Comparison of ENCODE assay signal across 8 mouse cellular contexts in genomic region chr3:53041411-53042239, GRCm38 (mm10). TPM values are rescaled to one million over a fixed set of nuclear protein-coding genes. Genes with fewer than 3 reads are reported as not detected.
DNase-seq lines count a peak whose midpoint lies in the region; ATAC-seq and TF ChIP-seq lines count a peak whose summit lies in the region.

Gene Lhfp (plus strand): TSS chr3:53041528.

- peak within 1 kb of the TSS; percentile 84 for H3K4me3 ChIP-seq in E14TG2a.4 (replicated peaks; ENCODE audit: low read length)
- H3K4me3 ChIP-seq in forebrain, embryonic 13.5 days, result peak within 1 kb of the TSS; percentile 66
- H3K4me3 ChIP-seq in heart, embryonic 15.5 days, result peak within 1 kb of the TSS; percentile 87
- H3K4me3 ChIP-seq in liver, embryonic 16.5 days (ENCODE audit: low read depth, low read length), result peak within 1 kb of the TSS; percentile 57
- H3K4me3 ChIP-seq in neural tube, embryonic 14.5 days (ENCODE audit: low read depth, low read length), result peak within 1 kb of the TSS; percentile 55

- peaks cover 66% of the 10 kb centered on the region for H3K27me3 ChIP-seq in E14TG2a.4 (ENCODE audit: insufficient read depth, low read length)
- no peaks in the 10 kb centered on the region for H3K27me3 ChIP-seq in forebrain, embryonic 13.5 days
- H3K27me3 ChIP-seq in heart, embryonic 15.5 days, result no peaks in the 10 kb centered on the region
- peaks cover 41% of the 10 kb centered on the region for H3K27me3 ChIP-seq in liver, embryonic 16.5 days (ENCODE audit: control insufficient read depth, insufficient read depth, low read depth, low read length)
- H3K27me3 ChIP-seq in neural tube, embryonic 14.5 days (ENCODE audit: control insufficient read depth, insufficient read depth, low read length), result no peaks in the 10 kb centered on the region

- DNase-seq in brain, embryonic 18.5 days (ENCODE audit: low read depth, low spot score), result peak; percentile 26
- DNase-seq in kidney, postnatal 25 days, result peak; percentile 47 to 68
- DNase-seq in urinary bladder, postnatal 10 days (ENCODE audit: low spot score), result peak; percentile 20

- peak within 1 kb of the TSS; percentile 90 for H3K4me2 ChIP-seq in forebrain, embryonic 13.5 days
- peak within 1 kb of the TSS; percentile 80 for H3K4me2 ChIP-seq in heart, embryonic 15.5 days
- peak within 1 kb of the TSS; percentile 66 for H3K4me2 ChIP-seq in liver, embryonic 16.5 days (ENCODE audit: low read depth, low read length)
- peak within 1 kb of the TSS; percentile 56 for H3K4me2 ChIP-seq in neural tube, embryonic 14.5 days (ENCODE audit: low read depth, low read length)

- peaks cover 12% of the 10 kb centered on the region for H3K4me1 ChIP-seq in E14TG2a.4 (replicated peaks; ENCODE audit: low read depth, low read length)
- peaks cover 24% of the 10 kb centered on the region for H3K4me1 ChIP-seq in forebrain, embryonic 13.5 days
- H3K4me1 ChIP-seq in heart, embryonic 15.5 days (replicated peaks), result peaks cover 37% of the 10 kb centered on the region
- no peaks in the 10 kb centered on the region for H3K4me1 ChIP-seq in liver, embryonic 16.5 days (ENCODE audit: control insufficient read depth, low read depth, low read length)
- H3K4me1 ChIP-seq in neural tube, embryonic 14.5 days (ENCODE audit: control insufficient read depth, insufficient read depth, low read length), result 0 out of 2 replicates have a peak, but pooled peaks cover 3% of the 10 kb centered on the region

- WGBS in forebrain, embryonic 13.5 days, result under 1% methylated on average over 54 of the region's 58 CpGs
- WGBS in heart, embryonic 15.5 days, result under 1% methylated on average over 58 of the region's 58 CpGs
- WGBS in liver, embryonic 16.5 days (ENCODE audit: insufficient replicate concordance), result under 1% methylated on average over 54 of the region's 58 CpGs
- under 1% methylated on average over 55 of the region's 58 CpGs for WGBS in neural tube, embryonic 14.5 days

- H3K9ac ChIP-seq in forebrain, embryonic 13.5 days, result peak within 1 kb of the TSS; percentile 73
- peak within 1 kb of the TSS; percentile 84 for H3K9ac ChIP-seq in heart, embryonic 15.5 days
- H3K9ac ChIP-seq in liver, embryonic 16.5 days (ENCODE audit: low read depth, low read length), result peak within 1 kb of the TSS; percentile 39
- peak within 1 kb of the TSS; percentile 44 for H3K9ac ChIP-seq in neural tube, embryonic 14.5 days (replicated peaks; ENCODE audit: low read depth, low read length)

- peak; percentile 96 for ATAC-seq in forebrain, embryonic 13.5 days
- peak; percentile 93 for ATAC-seq in heart, embryonic 15.5 days (replicated peaks; ENCODE audit: insufficient number of reproducible peaks, insufficient read depth, low FRiP score, low read depth)
- 0 out of 2 replicates have a peak, but pooled peaks have one; percentile 41 for ATAC-seq in liver, embryonic 16.5 days (ENCODE audit: low read depth)
- peak; percentile 93 for ATAC-seq in neural tube, embryonic 14.5 days (ENCODE audit: low read depth)

- no peaks in the 10 kb centered on the region for H3K36me3 ChIP-seq in E14TG2a.4 (ENCODE audit: insufficient read depth, low read length)
- no peaks in the 10 kb centered on the region for H3K36me3 ChIP-seq in forebrain, embryonic 13.5 days (ENCODE audit: poor library complexity, severe bottlenecking)
- no peaks in the 10 kb centered on the region for H3K36me3 ChIP-seq in heart, embryonic 15.5 days
- no peaks in the 10 kb centered on the region for H3K36me3 ChIP-seq in liver, embryonic 16.5 days (ENCODE audit: control insufficient read depth, insufficient read depth)
- no peaks in the 10 kb centered on the region for H3K36me3 ChIP-seq in neural tube, embryonic 14.5 days (ENCODE audit: control insufficient read depth, insufficient read depth, low read length)

- no peaks in the 10 kb centered on the region for H3K9me3 ChIP-seq in E14TG2a.4 (ENCODE audit: low read length)
- no peaks in the 10 kb centered on the region for H3K9me3 ChIP-seq in forebrain, embryonic 13.5 days (replicated peaks)
- no peaks in the 10 kb centered on the region for H3K9me3 ChIP-seq in heart, embryonic 15.5 days (replicated peaks)
- H3K9me3 ChIP-seq in liver, embryonic 16.5 days (replicated peaks; ENCODE audit: control insufficient read depth, low read length), result no peaks in the 10 kb centered on the region
- H3K9me3 ChIP-seq in neural tube, embryonic 14.5 days (ENCODE audit: control insufficient read depth, low read length), result no peaks in the 10 kb centered on the region

- peak within 1 kb of the TSS; percentile 32 for H3K27ac ChIP-seq in forebrain, embryonic 13.5 days
- H3K27ac ChIP-seq in heart, embryonic 15.5 days, result peak within 1 kb of the TSS; percentile 92
- H3K27ac ChIP-seq in liver, embryonic 16.5 days (ENCODE audit: low read length), result no peak within 1 kb of the TSS
- H3K27ac ChIP-seq in neural tube, embryonic 14.5 days (ENCODE audit: low read depth, low read length), result peak within 1 kb of the TSS; percentile 41; the same call in 1 of the 2 replicates

- TF ChIP-seq CTCF in E14TG2a.4 (conservative IDR thresholded peaks at IDR 0.05; ENCODE audit: low read length), result no peak

RNA-seq across cellular contexts. Expression of gene Lhfp, which starts in this region (rescaled TPM):
- 23.9 and 27.3 TPM in 2 replicates for polyA plus RNA-seq in forebrain, embryonic 13.5 days (2015; fragmentation: Nextera tagmentation; extraction: Ambion mirVana)
- polyA plus RNA-seq in heart, embryonic 15.5 days (2015; fragmentation: Nextera tagmentation; extraction: Ambion mirVana), result 92.7 and 107 TPM in 2 replicates
- 4.8 and 5.5 TPM in 2 replicates for polyA plus RNA-seq in liver, embryonic 16.5 days (2015; fragmentation: Nextera tagmentation; extraction: Ambion mirVana)
- 34.9 and 51.0 TPM in 2 replicates for polyA plus RNA-seq in neural tube, embryonic 14.5 days (2014; fragmentation: Nextera tagmentation; extraction: Ambion mirVana)

Comparison
In these comparisons a context has a peak if more than half of its experiments do, and no peak if none do; other contexts are left out.
1. ATAC-seq: peak in every context shown above with its lines; median percentile 96 in forebrain, embryonic 13.5 days; 93 in heart, embryonic 15.5 days; 93 in neural tube, embryonic 14.5 days; 41 in liver, embryonic 16.5 days.